Mouse (Mus musculus): Measurements from ENCODE around the gene Cerk. TPM values are rescaled to one million over a fixed set of nuclear protein-coding genes. Genes with fewer than 3 reads are reported as not detected.
"Not testable (repeated sequence)": the region's sequence is repeated elsewhere in the genome, so short reads cannot be mapped to it uniquely, and the experiment has no call there.

Gene Cerk
- total RNA-seq (2021), result 10 to 100 TPM; 40.6 to 68.6 TPM
- long read RNA-seq, experiment 1, full-length matches to known transcripts, result 68 of 99 reads
- long read RNA-seq, experiment 1, partial matches to known transcripts, result 18 of 99 reads
- long read RNA-seq, experiment 1, other reads (novel, unspliced or antisense), result 13 of 99 reads
- long read RNA-seq, experiment 2, full-length matches to known transcripts, result 45 of 61 reads
- long read RNA-seq, experiment 2, partial matches to known transcripts, result 4 of 61 reads
- long read RNA-seq, experiment 2, other reads (novel, unspliced or antisense), result 12 of 61 reads

DNA sequence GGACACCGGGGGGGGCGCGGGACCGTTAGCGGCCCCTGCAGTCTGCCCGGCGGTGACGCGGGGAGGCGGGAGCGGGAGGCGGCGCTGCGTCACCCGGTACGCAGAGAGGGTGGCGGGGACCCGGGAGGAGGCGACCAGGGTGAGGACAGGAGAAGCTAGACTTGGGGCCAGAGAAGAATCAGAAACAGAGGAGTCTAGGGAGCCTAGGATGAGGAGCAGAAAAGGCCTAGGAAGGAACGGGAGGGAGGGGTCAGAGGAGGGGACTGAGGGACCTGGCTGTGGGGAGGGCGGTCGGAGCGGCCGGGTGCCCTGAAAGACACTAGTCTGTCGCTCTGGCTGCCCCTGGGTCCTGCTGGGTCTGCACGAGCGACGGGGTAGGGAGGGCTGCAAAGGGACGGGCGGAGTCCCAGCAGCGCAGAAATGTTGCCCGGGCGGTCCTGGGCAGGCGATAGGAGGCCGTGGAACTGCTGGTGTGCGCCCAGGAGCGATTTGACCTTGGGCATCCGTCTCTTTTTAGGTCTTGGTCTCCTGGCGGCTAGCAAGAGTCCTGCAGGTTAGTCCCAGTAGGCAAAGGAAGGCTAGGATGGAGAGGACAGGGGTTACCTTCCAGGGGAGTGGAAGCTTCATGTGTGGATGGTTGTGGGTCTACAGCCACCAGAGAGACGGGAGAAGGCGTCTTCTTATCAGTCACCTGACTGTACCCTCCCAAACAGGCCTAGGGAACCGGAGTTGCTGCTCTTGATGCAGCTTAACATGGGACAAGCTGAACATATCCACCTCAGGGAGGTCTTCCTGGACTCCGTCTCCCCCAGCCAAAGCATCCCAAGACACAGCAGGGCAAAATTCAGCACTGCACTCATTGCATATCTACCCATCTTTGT, at the start of gene Cerk:
TSS of gene Cerk (minus strand) at position 453 of the 881 bp plus-strand sequence.
- peak; percentile 85 to 89 for DNase-seq (ENCODE audit: low spot score in 2 of 2)

DNA sequence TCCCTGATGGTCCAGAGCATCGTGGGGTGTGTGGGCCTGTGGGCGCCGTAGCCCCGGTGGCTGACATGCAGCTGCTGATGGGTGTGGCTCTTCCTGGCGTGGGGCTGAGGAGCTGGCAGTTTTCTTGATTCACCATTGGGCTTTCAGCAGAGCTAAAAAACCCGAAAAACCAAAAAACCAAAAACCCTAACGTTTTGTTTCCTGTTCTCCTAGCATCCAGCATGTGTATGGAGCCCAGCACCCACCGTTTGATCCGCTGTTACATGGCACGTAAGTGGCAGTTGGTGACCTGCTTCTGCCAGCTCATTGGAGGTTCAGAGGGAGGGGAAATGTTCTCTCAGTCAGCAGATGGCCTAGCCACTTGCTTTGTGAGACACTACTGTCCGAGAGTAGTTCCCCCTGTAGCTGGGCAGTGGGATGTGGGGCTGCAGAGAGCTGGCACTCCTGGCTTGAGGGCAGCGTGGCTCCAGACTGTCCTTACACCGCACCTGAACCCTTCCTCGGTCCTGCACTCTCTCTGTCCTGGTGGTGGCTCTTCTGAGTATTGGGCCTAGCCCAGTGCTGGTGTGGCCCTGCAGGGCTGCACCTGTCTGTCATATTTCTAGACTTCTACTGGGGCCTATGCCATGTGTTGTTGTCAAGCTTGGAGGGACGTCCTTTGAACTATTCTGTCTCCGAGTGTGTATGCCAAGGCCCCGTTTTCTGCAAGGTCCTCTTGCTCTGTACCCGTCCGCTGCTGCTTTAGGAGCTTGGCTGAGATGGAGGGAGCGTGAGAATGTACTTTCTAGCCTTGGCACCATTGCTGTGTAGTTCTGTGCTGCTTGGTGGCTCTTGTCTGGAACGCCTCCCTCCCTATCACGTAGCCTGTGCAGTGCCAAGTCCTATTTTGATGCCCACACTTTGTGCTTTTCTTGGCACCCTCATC, 48.8 kb upstream of the Cerk start:
- no peak for DNase-seq (ENCODE audit: low spot score in 2 of 2)

DNA sequence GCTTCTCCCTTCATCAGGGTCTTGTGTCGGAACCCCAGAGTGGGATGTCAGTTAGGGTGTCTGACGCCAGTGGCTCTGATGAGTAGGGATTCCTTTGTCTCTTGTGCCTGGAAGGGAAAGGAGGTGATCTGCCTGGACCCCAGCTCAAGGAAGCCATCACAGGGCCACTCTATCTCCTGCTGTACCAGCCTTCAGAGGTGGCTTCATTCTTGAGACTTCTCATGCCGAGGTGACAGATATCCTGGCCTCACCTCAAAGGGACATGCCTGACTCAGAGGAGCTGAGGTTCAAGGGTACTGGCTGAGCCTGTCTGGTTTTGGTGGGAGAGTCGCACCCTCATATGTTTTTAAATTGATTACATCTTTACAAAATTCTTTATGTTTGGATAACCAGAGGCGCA, 48.1 kb upstream of the Cerk start:
- no peak for DNase-seq (ENCODE audit: low spot score in 2 of 2)

DNA sequence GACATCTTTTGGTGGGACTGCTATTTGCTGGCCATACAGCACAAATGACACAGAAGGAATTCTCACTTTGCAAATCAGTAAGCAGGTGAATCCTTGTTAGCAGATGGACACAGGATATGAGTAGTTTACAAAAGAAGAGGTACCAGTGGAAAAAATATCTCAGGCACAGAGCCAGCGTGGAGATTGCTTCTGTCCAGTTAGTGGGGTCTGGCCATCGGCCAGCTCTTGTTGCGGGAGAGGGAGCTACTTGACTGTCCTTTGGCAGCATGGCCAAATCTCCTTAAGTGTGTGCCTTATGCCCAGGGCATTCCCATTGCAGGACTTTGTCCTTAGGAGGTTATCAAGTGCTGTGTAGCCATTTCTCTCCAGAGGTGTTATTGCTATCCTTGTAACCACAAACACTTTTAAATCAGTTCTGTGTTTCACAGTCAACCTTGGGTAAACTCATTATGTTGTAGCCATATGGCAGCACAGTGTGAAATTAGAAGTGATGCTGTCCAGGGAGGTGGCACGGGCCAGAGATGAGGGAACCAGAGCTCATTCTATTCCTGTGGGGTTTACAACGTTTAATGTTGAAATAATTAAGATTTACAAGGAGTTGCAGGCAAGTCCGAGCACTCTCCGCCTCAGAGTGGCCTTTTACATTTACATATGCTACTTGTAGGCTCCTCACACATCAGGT, 46.0 kb upstream of the Cerk start:
- no peak for DNase-seq (ENCODE audit: low spot score in 2 of 2)

DNA sequence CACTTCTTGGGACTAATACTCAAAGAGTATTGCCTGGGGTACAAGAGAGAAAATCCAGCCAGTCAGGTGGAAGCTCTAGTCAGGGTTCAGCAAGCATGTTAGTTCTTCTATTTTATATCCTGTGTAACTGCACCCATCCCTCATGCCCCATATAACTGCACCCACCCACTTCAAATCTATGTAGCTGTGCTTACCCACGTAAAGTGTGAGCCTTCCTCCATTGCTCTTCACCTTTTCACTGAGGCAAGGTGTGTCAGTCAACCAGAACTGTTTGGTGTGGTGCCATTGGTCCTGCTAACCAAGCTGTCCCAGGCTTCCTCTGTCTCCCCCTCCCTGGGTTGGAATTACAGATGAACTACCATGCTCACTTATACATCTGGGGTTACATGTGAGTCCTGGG, 45.2 kb upstream of the Cerk start:
- DNase-seq (ENCODE audit: low spot score in 2 of 2), result no peak

DNA sequence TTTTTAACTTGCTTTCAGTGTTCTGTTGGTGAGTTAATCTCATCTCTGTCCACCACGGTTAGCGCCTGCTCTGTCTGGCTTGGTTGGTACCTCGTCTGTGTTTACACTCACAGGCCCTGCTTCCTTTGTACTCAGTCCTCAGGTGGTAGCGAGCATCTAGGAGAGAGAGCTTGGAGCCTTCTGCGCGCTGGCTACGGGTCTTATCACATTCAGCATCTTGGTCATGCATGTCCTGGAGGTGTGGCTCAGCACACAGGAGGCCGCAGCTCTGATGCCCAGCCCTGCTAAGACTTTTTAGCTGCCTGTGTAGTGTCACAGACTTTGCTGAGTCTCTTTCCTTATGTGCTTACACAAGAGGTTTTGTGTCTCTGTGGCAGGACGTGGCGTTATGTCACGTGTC, 43.7 kb upstream of the Cerk start:
- no peak for DNase-seq (ENCODE audit: low spot score in 2 of 2)

DNA sequence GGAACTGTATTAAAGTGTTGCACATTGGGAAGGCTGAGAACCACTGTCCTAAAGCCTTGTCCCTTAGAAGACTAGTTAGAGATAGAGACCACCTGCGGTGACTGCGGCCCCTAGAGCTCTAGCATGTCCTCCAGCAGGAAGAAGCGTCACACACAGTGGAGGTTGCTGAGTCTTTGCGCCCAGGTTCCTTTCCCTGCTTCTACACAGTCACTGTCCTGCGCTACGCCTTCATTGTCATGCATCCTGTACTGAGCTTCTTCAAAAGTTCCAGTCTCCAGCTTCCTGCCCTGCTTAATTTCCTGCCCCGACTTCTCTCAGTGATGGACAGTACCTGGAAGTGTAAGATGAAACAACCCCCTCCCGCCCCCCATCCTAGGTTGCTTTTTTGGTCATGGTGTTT, 43.1 kb upstream of the Cerk start:
- DNase-seq (ENCODE audit: low spot score in 2 of 2), result no peak

DNA sequence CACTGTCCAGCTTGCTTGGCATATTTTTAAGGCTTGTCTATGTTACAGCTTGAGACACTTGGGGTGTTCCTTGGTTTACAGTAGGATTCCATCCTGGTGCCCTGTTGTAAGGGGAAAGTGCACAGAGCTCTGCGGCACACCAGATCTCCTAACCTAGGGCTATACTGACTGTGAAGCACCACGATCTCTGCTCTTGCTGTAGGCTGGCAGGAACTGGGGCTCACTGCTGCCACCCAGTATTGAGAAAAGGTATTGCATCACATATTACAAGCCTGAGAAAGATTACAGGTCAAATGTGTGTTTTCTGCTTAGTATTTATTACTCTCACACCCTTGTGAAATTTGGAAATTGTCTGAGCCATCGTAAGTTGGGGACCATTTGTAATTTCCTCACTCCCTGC, 42.2 kb upstream of the Cerk start:
- peak; percentile 40 to 46 for DNase-seq (ENCODE audit: low spot score in 2 of 2)

DNA sequence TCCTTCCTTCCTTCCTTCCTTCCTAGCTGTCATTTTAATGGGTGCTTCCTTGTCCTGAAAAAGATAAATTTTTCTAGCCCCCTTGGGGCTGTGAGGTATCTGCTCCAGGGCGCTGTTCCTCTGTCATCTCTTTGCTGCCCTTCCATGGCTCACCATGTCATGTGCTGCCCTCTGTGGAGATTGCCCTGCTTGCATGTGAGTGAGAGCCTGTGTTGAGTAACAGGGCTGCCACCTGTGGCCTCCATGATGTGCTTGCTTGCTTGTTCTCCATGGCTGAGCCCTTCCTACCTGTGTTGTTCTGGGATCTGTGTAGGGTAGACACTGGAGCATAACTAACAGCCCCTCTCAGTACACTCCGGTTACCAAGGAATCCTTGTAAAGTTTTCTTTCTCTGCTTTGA, 41.0 kb upstream of the Cerk start:
- DNase-seq (ENCODE audit: low spot score in 2 of 2), result no peak

DNA sequence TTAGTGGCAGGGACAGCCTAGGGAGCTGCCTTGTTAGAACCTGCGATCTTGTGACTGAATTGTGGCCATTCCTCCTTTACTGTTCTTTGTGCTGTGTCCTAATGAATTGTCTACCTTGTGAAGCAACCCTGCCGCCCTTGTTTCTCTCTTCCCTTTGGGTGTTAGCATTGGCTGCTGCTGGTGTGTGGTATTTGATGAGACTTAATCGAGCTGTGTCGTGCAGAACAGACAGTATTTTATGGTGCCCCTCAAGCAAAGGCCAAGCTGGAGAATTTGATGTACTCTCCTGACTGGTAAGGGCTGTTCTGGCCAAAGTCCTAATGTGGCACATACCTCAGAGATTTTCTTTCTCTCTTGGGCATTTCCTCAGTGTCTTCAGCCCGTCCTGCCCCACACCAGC, 40.3 kb upstream of the Cerk start:
- DNase-seq (ENCODE audit: low spot score in 2 of 2), result no peak

DNA sequence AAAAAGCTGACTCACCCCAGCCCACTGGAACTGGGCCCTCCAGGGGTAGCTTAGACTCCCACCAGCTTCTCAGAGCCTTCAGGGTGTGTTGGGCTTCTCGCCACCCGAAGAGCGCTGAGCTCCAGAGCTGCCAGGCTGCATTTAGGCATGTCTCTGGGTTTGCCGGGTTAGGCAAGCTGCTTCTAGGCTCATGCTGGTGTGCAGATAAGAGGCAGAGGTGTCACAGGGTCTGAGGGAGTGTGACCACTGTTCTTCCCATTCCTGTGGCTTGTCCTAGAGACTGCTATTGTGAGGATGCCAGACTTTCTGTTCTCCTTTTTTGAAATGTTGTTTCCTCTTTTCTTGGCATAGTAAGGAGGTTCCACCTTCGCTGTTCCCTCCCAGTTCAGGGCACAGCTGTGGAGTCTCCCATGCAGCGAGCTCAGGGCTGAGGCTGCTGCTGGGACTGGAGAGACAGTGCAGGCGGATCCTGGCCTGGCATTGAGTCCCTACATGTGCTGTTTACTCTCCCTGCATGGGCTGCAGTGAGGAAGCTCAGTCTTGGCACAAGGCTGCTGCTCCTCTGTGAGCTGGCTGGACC, 39.1 kb upstream of the Cerk start:
- DNase-seq (ENCODE audit: low spot score in 2 of 2), result no peak

DNA sequence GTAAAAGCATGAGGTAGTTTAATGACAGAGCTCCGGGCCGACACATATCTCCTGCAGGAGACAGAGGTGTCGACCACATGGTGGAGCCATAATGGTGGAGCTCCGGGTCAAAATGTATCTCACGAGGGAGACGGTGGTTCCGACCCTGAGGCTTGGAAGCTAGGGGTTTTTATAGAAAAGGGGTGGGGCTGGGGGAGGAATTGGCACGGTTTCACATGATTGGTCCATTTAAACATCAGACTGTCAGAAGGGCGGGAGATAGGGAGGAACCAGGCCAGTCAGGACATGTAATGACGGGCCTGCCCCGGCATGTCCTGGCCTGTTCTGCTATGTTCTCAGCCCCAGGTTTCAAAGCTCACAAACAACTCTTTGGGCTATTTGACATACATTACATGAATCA, 36.0 kb upstream of the Cerk start:
- not testable (repeated sequence) for DNase-seq (ENCODE audit: low spot score in 2 of 2)

DNA sequence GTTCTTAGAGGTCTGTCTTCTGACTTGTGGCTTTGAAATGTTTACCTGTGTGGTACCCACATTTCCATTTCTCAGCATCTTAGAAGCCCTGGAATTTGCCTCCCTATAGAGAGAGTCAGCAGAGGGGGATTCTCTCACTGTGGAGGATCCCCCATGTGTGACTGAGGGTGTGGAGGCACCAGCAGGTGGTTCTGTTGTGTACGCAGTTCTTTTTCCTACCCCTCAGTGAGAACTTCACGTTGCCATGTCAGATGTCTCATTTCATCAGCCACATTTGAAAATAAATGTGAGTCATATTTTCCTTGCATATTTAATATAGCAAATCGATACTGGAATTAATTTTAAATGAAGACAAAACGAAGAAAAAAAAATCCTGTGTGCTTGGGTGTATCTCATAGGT, 35.4 kb upstream of the Cerk start:
- no peak for DNase-seq (ENCODE audit: low spot score in 2 of 2)

DNA sequence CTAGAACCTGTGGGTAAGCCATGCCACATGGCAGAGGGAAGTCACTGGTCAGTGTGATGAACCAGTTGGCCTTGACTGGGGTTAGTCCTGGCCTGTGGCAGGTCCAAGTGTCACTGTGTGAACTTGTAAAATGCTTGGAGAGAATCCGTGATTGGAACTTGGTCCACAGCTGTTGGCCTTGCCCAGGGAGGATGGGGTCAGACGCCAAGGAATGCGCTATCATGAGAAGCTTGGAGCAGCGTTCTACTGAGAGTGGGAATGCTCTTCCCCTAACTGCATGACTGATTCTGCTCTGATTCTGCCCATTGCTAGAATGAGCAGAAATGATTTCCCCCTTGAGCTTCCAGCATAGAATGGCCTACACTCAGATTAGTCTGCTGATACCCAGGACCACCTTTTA, 34.8 kb upstream of the Cerk start:
- no peak for DNase-seq (ENCODE audit: low spot score in 2 of 2)

DNA sequence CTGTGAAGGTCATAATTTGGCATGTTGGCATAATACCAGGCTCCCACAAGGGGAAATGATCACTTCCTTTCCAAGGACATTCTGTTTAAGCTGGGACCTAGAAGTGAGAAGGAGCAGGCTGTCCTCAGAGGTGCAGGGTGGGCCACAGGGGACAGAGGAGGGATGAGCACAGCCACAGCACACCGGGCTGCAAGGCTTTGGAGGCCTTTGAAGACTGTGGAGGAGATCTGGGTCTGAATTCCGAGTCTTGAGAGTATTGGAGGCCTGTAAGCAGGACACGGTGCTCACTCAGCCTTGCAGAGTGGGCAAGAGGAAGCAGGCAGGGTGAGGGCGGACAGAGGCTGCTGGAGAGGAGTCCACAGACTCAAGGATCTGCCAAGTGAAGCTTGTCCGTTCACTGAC, 34.3 kb upstream of the Cerk start:
- no peak for DNase-seq (ENCODE audit: low spot score in 2 of 2)

DNA sequence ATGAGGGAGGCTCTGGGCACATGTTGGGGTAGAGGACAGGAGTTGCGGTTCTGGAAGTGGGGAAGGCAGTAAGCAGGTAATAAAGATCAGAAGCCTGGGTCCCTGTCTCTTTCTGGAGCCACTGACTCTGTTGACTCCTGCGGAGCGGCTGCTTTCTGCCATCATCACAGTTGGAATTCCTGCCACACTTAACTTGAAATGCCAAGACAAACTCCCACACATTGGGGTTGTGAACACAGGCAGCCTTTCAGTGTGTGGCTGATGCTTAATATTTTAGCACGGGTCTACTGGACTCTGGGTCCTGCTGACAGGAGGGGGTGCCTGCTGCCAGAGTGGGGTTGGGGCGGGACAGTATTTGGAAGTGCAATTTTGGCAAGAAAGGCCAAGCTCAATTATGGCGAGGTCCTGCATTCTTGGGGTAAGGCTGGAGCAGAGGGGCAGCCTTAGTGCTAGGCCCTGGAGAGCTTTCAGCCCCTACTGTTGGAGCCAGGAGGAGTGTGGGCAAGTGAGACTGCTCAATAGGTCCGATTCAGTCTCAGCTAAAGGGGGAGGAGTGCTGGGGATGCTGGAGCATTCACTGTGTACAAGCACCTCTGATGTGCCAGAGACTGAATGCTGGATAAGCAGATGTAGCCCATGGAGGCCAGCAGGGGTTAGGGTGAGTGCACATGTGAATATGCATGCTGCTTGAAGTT, 33.7 kb upstream of the Cerk start:
- DNase-seq (ENCODE audit: low spot score in 2 of 2), result no peak

DNA sequence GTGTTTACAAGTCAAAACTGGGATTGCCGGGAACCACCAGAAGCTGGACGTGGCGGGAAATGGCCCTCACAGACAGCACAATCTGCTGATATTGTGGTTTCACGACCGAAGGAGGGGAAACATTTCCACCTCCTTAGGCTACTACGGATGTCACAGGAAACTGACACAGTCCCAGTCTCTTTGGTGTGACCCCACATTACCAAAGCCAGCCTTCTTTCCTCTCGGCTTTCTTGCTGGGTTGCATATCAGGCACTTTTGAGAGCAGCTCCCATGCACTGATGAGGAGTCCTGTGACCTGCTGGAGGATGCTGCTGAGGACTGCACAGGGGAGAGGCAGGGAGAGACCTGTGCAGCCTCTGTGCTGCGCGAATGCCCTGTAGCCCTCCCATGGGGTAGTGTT, 30.7 kb upstream of the Cerk start:
- not testable (repeated sequence) for DNase-seq (ENCODE audit: low spot score in 2 of 2)

DNA sequence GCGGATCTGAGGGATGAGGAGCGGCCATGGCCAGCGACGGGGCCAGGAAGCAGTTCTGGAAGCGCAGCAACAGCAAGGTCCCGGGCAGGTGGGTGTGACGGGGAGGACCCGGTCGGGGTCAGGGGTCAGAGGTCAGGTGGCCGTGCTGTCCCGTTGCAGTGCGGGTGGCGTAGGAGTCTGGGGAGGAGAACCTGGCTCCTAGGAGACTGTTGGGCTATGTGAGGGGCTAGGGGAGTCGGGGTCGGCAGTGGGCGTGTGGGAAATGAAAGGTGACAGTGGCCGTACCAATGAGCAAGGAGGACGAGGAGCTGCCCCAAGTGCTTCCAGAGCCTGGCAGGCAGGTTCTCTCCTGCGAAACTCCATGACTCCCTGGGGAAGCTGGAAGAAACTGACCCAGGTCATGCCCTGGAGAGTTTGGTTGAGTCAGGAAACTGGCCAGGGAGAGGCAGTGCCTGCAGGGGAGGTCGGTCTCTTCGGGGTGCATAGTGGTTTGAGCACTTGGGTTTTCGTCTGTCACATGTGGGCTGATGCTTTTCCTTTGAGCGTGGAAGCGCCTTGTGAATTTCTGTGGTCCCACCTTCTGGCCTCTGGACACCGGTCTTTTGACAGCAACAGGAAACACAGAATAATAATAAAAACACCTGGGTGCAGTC, 28.7 kb upstream of the Cerk start:
- DNase-seq (ENCODE audit: low spot score in 2 of 2), result no peak

DNA sequence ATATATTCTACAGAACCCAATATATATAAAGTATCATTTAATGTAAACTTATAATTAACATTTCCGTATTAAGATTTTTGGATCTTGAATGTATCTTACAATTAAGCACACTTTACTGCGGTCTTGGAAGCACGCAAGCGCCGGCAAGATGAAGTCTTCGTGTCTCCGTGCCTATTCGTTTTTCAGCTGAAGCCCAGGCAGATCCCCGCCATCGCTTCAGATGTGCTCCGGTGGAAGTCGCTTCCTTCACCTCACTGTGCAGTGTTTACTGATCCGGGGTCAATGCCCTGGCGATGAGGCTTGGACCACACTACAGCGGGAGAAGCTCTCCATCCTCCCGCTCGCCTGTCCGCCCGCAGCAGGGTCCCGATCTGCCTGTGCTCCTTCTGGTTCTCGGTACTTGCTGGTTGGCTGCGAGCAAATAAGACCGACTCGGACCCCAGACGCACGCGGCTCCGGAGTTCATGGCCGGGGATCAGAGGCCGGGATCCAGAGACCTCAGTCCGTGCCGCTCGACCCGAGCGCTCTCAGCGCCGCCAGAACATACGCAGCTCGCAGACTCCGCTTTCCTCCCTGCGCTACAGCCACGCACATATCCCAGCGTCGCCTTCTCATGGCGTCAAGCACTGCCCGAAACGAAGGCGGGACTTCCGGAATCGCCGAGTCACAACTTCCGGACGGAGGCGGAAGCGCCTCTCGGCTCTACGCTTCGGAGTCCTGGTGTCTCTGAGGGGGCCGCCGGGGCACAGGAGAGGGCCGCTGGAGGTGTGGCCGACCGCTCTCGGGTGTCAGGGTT, 28.0 kb upstream of the Cerk start, which contains the start of gene Tbc1d22a:
TSS of gene Tbc1d22a (plus strand) at position 707 of the 796 bp plus-strand sequence.
- peak; percentile 89 to 93 for DNase-seq (ENCODE audit: low spot score in 2 of 2)
